Mouse (Mus musculus): ENCODE measurements around the gene Pyy. TPM values are rescaled to one million over a fixed set of nuclear protein-coding genes. Genes with fewer than 3 reads are reported as not detected.
A peak's percentile ranks its signal among the peaks of the same experiment; 100 is the strongest.

Pyy gene
- polyA plus RNA-seq, 2 experiments = 0.22 TPM; not detected in 1

- Histone ChIP-seq H3K36me3 (replicated peaks; ENCODE audit: control insufficient read depth, insufficient read depth, low read depth) (no peaks in the 10 kb centered on the region; the same call in 1 of the 2 replicates), H3K4me1 (replicated peaks; ENCODE audit: control insufficient read depth in 2 of 2, insufficient read depth in 2 of 2, low read length in 1 of 2) (peaks cover 0 to 2% of the 10 kb centered on the region in 2 experiments; a peak in 1 of 4 replicates), H3K9ac (replicated peaks) (no peak overlapping the region), H3K4me2 (ENCODE audit: low read depth) (no peak overlapping the region), H3K4me3 (ENCODE audit: insufficient read depth in 1 of 2, low read depth in 2 of 2, low read length in 2 of 2) (no peak overlapping the region), H3K9me3 (ENCODE audit: control insufficient read depth, low read length) (no peaks in the 10 kb centered on the region), H3K27me3 (ENCODE audit: control insufficient read depth, insufficient read depth, low read length) (no peaks in the 10 kb centered on the region; the same call in 1 of the 2 replicates), H3K27ac (no peak overlapping the region)
- no peak for DNase-seq (ENCODE audit: low read depth in 3 of 3, low spot score in 3 of 3)
- TF ChIP-seq EP300 (IDR thresholded peaks at IDR 0.05; ENCODE audit: low read depth) (no peak), CTCF (IDR thresholded peaks at IDR 0.05; ENCODE audit: low read depth) (no peak)
- WGBS (ENCODE audit: insufficient replicate concordance) = 62% methylated on average over 11 of the region's 11 CpGs
- ATAC-seq (ENCODE audit: insufficient read depth) = no peak
These were observed 38.0 kb downstream of the Pyy start for GRCm38 (mm10) chr11:102069633-102070032.

GRCm38 (mm10) chr11:102068969-102069368, 38.7 kb downstream of the Pyy start:
- WGBS (ENCODE audit: insufficient replicate concordance) = 22% methylated on average over 2 of the region's 2 CpGs
- no peak overlapping the region for H3K4me3 ChIP-seq (ENCODE audit: insufficient read depth in 1 of 2, low read depth in 2 of 2, low read length in 2 of 2)
- TF ChIP-seq CTCF (IDR thresholded peaks at IDR 0.05; ENCODE audit: low read depth) (peak; percentile 70), EP300 (IDR thresholded peaks at IDR 0.05; ENCODE audit: low read depth) (no peak)
- ATAC-seq (ENCODE audit: insufficient read depth) (no peak), DNase-seq (ENCODE audit: low read depth in 3 of 3, low spot score in 3 of 3) (no peak)
- peaks cover 4% of the 10 kb centered on the region for H3K36me3 ChIP-seq (replicated peaks; ENCODE audit: control insufficient read depth, insufficient read depth, low read depth)
- H3K9me3 ChIP-seq (ENCODE audit: control insufficient read depth, low read length) = no peaks in the 10 kb centered on the region
- no peaks in the 10 kb centered on the region; the same call in 1 of the 2 replicates for H3K27me3 ChIP-seq (ENCODE audit: control insufficient read depth, insufficient read depth, low read length)
- H3K27ac ChIP-seq = no peak overlapping the region
- no peak overlapping the region for H3K9ac ChIP-seq (replicated peaks)
- no peak overlapping the region for H3K4me2 ChIP-seq (ENCODE audit: low read depth)
- peaks cover 0 to 2% of the 10 kb centered on the region in 2 experiments; a peak in 1 of 4 replicates for H3K4me1 ChIP-seq (replicated peaks; ENCODE audit: control insufficient read depth in 2 of 2, insufficient read depth in 2 of 2, low read length in 1 of 2)

- Histone ChIP-seq H3K9ac (replicated peaks) (no peak overlapping the region), H3K4me1 (replicated peaks; ENCODE audit: control insufficient read depth in 2 of 2, insufficient read depth in 2 of 2, low read length in 1 of 2) (peaks cover 0 to 7% of the 10 kb centered on the region in 2 experiments; a peak in 2 of 4 replicates), H3K4me2 (ENCODE audit: low read depth) (no peak overlapping the region), H3K9me3 (ENCODE audit: control insufficient read depth, low read length) (no peaks in the 10 kb centered on the region), H3K4me3 (ENCODE audit: insufficient read depth in 1 of 2, low read depth in 2 of 2, low read length in 2 of 2) (no peak overlapping the region), H3K27me3 (ENCODE audit: control insufficient read depth, insufficient read depth, low read length) (no peaks in the 10 kb centered on the region), H3K27ac (no peak overlapping the region), H3K36me3 (replicated peaks; ENCODE audit: control insufficient read depth, insufficient read depth, low read depth) (peaks cover 20% of the 10 kb centered on the region)
- DNase-seq (ENCODE audit: low read depth in 3 of 3, low spot score in 3 of 3) (no peak), ATAC-seq (ENCODE audit: insufficient read depth) (no peak)
- TF ChIP-seq CTCF (IDR thresholded peaks at IDR 0.05; ENCODE audit: low read depth) = no peak
- TF ChIP-seq EP300 (IDR thresholded peaks at IDR 0.05; ENCODE audit: low read depth) = no peak
- WGBS (ENCODE audit: insufficient replicate concordance) = 65% methylated on average over 13 of the region's 13 CpGs
These were observed 44.6 kb downstream of the Pyy start for GRCm38 (mm10) chr11:102063076-102063475.

GRCm38 (mm10) chr11:102061941-102062473, 45.6 kb downstream of the Pyy start:
- H3K27me3 ChIP-seq (ENCODE audit: control insufficient read depth, insufficient read depth, low read length) = no peaks in the 10 kb centered on the region
- H3K27ac ChIP-seq = no peak overlapping the region
- H3K4me1 ChIP-seq (replicated peaks; ENCODE audit: control insufficient read depth in 2 of 2, insufficient read depth in 2 of 2, low read length in 1 of 2) = peaks cover 0 to 7% of the 10 kb centered on the region in 2 experiments; a peak in 2 of 4 replicates
- H3K9ac ChIP-seq (replicated peaks) = no peak overlapping the region
- 37% methylated on average over 16 of the region's 16 CpGs for WGBS (ENCODE audit: insufficient replicate concordance)
- H3K4me3 ChIP-seq (ENCODE audit: insufficient read depth in 1 of 2, low read depth in 2 of 2, low read length in 2 of 2) = no peak overlapping the region
- no peak overlapping the region for H3K4me2 ChIP-seq (ENCODE audit: low read depth)
- TF ChIP-seq EP300 (IDR thresholded peaks at IDR 0.05; ENCODE audit: low read depth) = no peak
- TF ChIP-seq CTCF (IDR thresholded peaks at IDR 0.05; ENCODE audit: low read depth) = no peak
- no peaks in the 10 kb centered on the region for H3K9me3 ChIP-seq (ENCODE audit: control insufficient read depth, low read length)
- ATAC-seq (ENCODE audit: insufficient read depth) = no peak
- DNase-seq (ENCODE audit: low read depth in 3 of 3, low spot score in 3 of 3) = no peak
- H3K36me3 ChIP-seq (replicated peaks; ENCODE audit: control insufficient read depth, insufficient read depth, low read depth) = peaks cover 20% of the 10 kb centered on the region

GRCm38 (mm10) chr11:102061236-102061940, 46.2 kb downstream of the Pyy start:
- Histone ChIP-seq H3K4me3 (ENCODE audit: insufficient read depth in 1 of 2, low read depth in 2 of 2, low read length in 2 of 2) (peak overlapping the region in 1 of 2 experiments; percentile 26; a peak in 2 of 4 replicates), H3K4me2 (ENCODE audit: low read depth) (peak overlapping the region; percentile 48), H3K9ac (replicated peaks) (no peak overlapping the region), H3K9me3 (ENCODE audit: control insufficient read depth, low read length) (no peaks in the 10 kb centered on the region), H3K27ac (no peak overlapping the region), H3K27me3 (ENCODE audit: control insufficient read depth, insufficient read depth, low read length) (no peaks in the 10 kb centered on the region), H3K36me3 (replicated peaks; ENCODE audit: control insufficient read depth, insufficient read depth, low read depth) (peaks cover 20% of the 10 kb centered on the region), H3K4me1 (replicated peaks; ENCODE audit: control insufficient read depth in 2 of 2, insufficient read depth in 2 of 2, low read length in 1 of 2) (peaks cover 0 to 7% of the 10 kb centered on the region in 2 experiments; a peak in 2 of 4 replicates)
- TF ChIP-seq CTCF (IDR thresholded peaks at IDR 0.05; ENCODE audit: low read depth) (peak; percentile 98), EP300 (IDR thresholded peaks at IDR 0.05; ENCODE audit: low read depth) (no peak)
- ATAC-seq (ENCODE audit: insufficient read depth) (peak; percentile 50; the same call in 1 of the 2 replicates), DNase-seq (ENCODE audit: low read depth in 3 of 3, low spot score in 3 of 3) (peak; percentile 48 to 63 (median 55))
- 8% methylated on average over 23 of the region's 23 CpGs for WGBS (ENCODE audit: insufficient replicate concordance)

Other genes with a start within 250 kb of the Pyy start
- gene Meox1, start 213.5 kb downstream of the Pyy start, polyA plus RNA-seq (2012; rRNA removed) = 0.28 TPM in 2 replicates
- 0.28 and 0.36 TPM in 2 replicates for gene Meox1, start 213.5 kb downstream of the Pyy start, polyA plus RNA-seq (2014; fragmentation: Nextera tagmentation; extraction: Ambion mirVana)
- 0.04 and 0.12 TPM in 2 replicates for gene Sost, start 140.8 kb downstream of the Pyy start, polyA plus RNA-seq (2012; rRNA removed)
- not detected in 2 replicates for gene Sost, start 140.8 kb downstream of the Pyy start, polyA plus RNA-seq (2014; fragmentation: Nextera tagmentation; extraction: Ambion mirVana)
- not detected in 2 replicates for gene Cfap97d1, start 123.6 kb downstream of the Pyy start, polyA plus RNA-seq (2012; rRNA removed)
- gene Cfap97d1, start 123.6 kb downstream of the Pyy start, polyA plus RNA-seq (2014; fragmentation: Nextera tagmentation; extraction: Ambion mirVana) = not detected in 2 replicates
- 3.3 and 4.8 TPM in 2 replicates for gene Dusp3, start 120.8 kb downstream of the Pyy start, polyA plus RNA-seq (2012; rRNA removed)
- gene Dusp3, start 120.8 kb downstream of the Pyy start, polyA plus RNA-seq (2014; fragmentation: Nextera tagmentation; extraction: Ambion mirVana) = 6.3 and 7.2 TPM in 2 replicates
- 0.21 and 0.27 TPM in 2 replicates for gene Mpp3, start 79.4 kb downstream of the Pyy start, polyA plus RNA-seq (2012; rRNA removed)
- gene Mpp3, start 79.4 kb downstream of the Pyy start, polyA plus RNA-seq (2014; fragmentation: Nextera tagmentation; extraction: Ambion mirVana) = not detected in 2 replicates
- gene Cd300lg, start 66.3 kb downstream of the Pyy start, polyA plus RNA-seq (2012; rRNA removed) = 0.29 and 0.38 TPM in 2 replicates
- gene Cd300lg, start 66.3 kb downstream of the Pyy start, polyA plus RNA-seq (2014; fragmentation: Nextera tagmentation; extraction: Ambion mirVana) = 0.56 and 0.59 TPM in 2 replicates
- gene Mpp2, start 19.3 kb downstream of the Pyy start, polyA plus RNA-seq (2012; rRNA removed) = 11.9 and 13.1 TPM in 2 replicates
- gene Mpp2, start 19.3 kb downstream of the Pyy start, polyA plus RNA-seq (2014; fragmentation: Nextera tagmentation; extraction: Ambion mirVana) = 7.4 and 10.6 TPM in 2 replicates
- not detected in 2 replicates for gene Ppy, start 6.5 kb downstream of the Pyy start, polyA plus RNA-seq (2012; rRNA removed)
- gene Ppy, start 6.5 kb downstream of the Pyy start, polyA plus RNA-seq (2014; fragmentation: Nextera tagmentation; extraction: Ambion mirVana) = not detected in 2 replicates
- gene Nags, start 37.7 kb upstream of the Pyy start, polyA plus RNA-seq (2012; rRNA removed) = 10.1 and 11.3 TPM in 2 replicates
- gene Nags, start 37.7 kb upstream of the Pyy start, polyA plus RNA-seq (2014; fragmentation: Nextera tagmentation; extraction: Ambion mirVana) = 7.2 and 7.5 TPM in 2 replicates
- 8.9 and 9.2 TPM in 2 replicates for gene Tmem101, start 48.6 kb upstream of the Pyy start, polyA plus RNA-seq (2012; rRNA removed)
- gene Tmem101, start 48.6 kb upstream of the Pyy start, polyA plus RNA-seq (2014; fragmentation: Nextera tagmentation; extraction: Ambion mirVana) = 7.8 and 8.5 TPM in 2 replicates
- 10.4 and 15.4 TPM in 2 replicates for gene Lsm12, start 77.5 kb upstream of the Pyy start, polyA plus RNA-seq (2012; rRNA removed)
- gene Lsm12, start 77.5 kb upstream of the Pyy start, polyA plus RNA-seq (2014; fragmentation: Nextera tagmentation; extraction: Ambion mirVana) = 51.4 and 56.2 TPM in 2 replicates
- 12.6 and 14.8 TPM in 2 replicates for gene G6pc3, start 81.8 kb upstream of the Pyy start, polyA plus RNA-seq (2012; rRNA removed)
- 7.3 and 10.1 TPM in 2 replicates for gene G6pc3, start 81.8 kb upstream of the Pyy start, polyA plus RNA-seq (2014; fragmentation: Nextera tagmentation; extraction: Ambion mirVana)
- 8.8 and 10.0 TPM in 2 replicates for gene Hdac5, start 122.3 kb upstream of the Pyy start, polyA plus RNA-seq (2012; rRNA removed)
- gene Hdac5, start 122.3 kb upstream of the Pyy start, polyA plus RNA-seq (2014; fragmentation: Nextera tagmentation; extraction: Ambion mirVana) = 6.4 and 7.3 TPM in 2 replicates
- 10.9 and 11.3 TPM in 2 replicates for gene BC030867, start 141.1 kb upstream of the Pyy start, polyA plus RNA-seq (2012; rRNA removed)
- gene BC030867, start 141.1 kb upstream of the Pyy start, polyA plus RNA-seq (2014; fragmentation: Nextera tagmentation; extraction: Ambion mirVana) = 10.8 and 13.2 TPM in 2 replicates
- gene Asb16, start 160.9 kb upstream of the Pyy start, polyA plus RNA-seq (2012; rRNA removed) = 0.39 and 0.44 TPM in 2 replicates
- 0.05 and 0.08 TPM in 2 replicates for gene Asb16, start 160.9 kb upstream of the Pyy start, polyA plus RNA-seq (2014; fragmentation: Nextera tagmentation; extraction: Ambion mirVana)
- gene Tmub2, start 177.1 kb upstream of the Pyy start, polyA plus RNA-seq (2012; rRNA removed) = 19.1 and 19.8 TPM in 2 replicates
- gene Tmub2, start 177.1 kb upstream of the Pyy start, polyA plus RNA-seq (2014; fragmentation: Nextera tagmentation; extraction: Ambion mirVana) = 19.3 and 24.7 TPM in 2 replicates
- 11.0 and 11.6 TPM in 2 replicates for gene Atxn7l3, start 188.8 kb upstream of the Pyy start, polyA plus RNA-seq (2012; rRNA removed)
- gene Atxn7l3, start 188.8 kb upstream of the Pyy start, polyA plus RNA-seq (2014; fragmentation: Nextera tagmentation; extraction: Ambion mirVana) = 3.6 and 4.7 TPM in 2 replicates
- gene Ubtf, start 211.9 kb upstream of the Pyy start, polyA plus RNA-seq (2012; rRNA removed) = 19.9 and 34.7 TPM in 2 replicates
- 42.5 and 48.8 TPM in 2 replicates for gene Ubtf, start 211.9 kb upstream of the Pyy start, polyA plus RNA-seq (2014; fragmentation: Nextera tagmentation; extraction: Ambion mirVana)

Measured in liver, embryonic 14.5 days (tissue).